ENCODE assay signal across 18 mouse cellular contexts in genomic region chr10:60263351-60263750, GRCm38 (mm10). TPM values are rescaled to one million over a fixed set of nuclear protein-coding genes. Genes with fewer than 3 reads are reported as not detected.
DNase-seq lines count a peak whose midpoint lies in the region; ATAC-seq and TF ChIP-seq lines count a peak whose summit lies in the region.
"Had no signal": no experiment of that assay in that cellular context is flagged by ENCODE, and none has a peak within 500 bp of the region (broad histone marks: within the 10 kb centered on the region; RNA-seq: fewer than 3 reads in every experiment).

No protein-coding gene starts in this region.

- H3K4me1 ChIP-seq in heart, embryonic 12.5 days (replicated peaks), result peaks cover 19% of the 10 kb centered on the region
- peaks cover 35% of the 10 kb centered on the region; the same call in 1 of the 2 replicates for H3K4me1 ChIP-seq in spleen, adult 2 months (ENCODE audit: control insufficient read depth, insufficient read depth, insufficient read length)
- peaks cover 9% of the 10 kb centered on the region; the same call in 1 of the 2 replicates for H3K4me1 ChIP-seq in embryonic facial prominence, embryonic 10.5 days

- TF ChIP-seq CTCF in spleen, adult 2 months (IDR thresholded peaks at IDR 0.05; ENCODE audit: extremely low read depth, insufficient read depth, insufficient read length, insufficient replicate concordance), result no peak

- no peak overlapping the region for H3K4me2 ChIP-seq in heart, embryonic 12.5 days
- H3K4me2 ChIP-seq: embryonic facial prominence, embryonic 13.5 days; kidney, embryonic 15.5 days; limb, embryonic 13.5 days; liver, embryonic 15.5 days had no signal

- intact Hi-C loops in heart, postnatal 25 days (cut with DNase I), result no loop called here

- peak; percentile 18; the same call in 1 of the 2 replicates for ATAC-seq in heart, embryonic 12.5 days (ENCODE audit: insufficient number of reproducible peaks, low FRiP score)
- ATAC-seq in activated CD4-positive, CD25-positive, alpha-beta regulatory T cell, adult 4 months, result no peak

- H3K36me3 ChIP-seq in heart, embryonic 12.5 days, result no peaks in the 10 kb centered on the region
- H3K36me3 ChIP-seq in spleen, adult 2 months (ENCODE audit: control insufficient read depth, insufficient read depth, low read length), result no peaks in the 10 kb centered on the region
- H3K36me3 ChIP-seq in embryonic facial prominence, embryonic 10.5 days (replicated peaks), result no peaks in the 10 kb centered on the region
- H3K36me3 ChIP-seq in splenic B cell, adult 2 months (ENCODE audit: control insufficient read depth, insufficient read depth, low read length, poor library complexity, severe bottlenecking), result no peaks in the 10 kb centered on the region
- H3K36me3 ChIP-seq: embryonic facial prominence, embryonic 13.5 days; kidney, embryonic 15.5 days; limb, embryonic 13.5 days; liver, embryonic 15.5 days had no signal

- WGBS in heart, embryonic 12.5 days, result 83% methylated on average over 7 of the region's 7 CpGs
- WGBS in spleen, adult 2 months, result 29% methylated on average over 7 of the region's 7 CpGs
- 86% methylated on average over 7 of the region's 7 CpGs for WGBS in embryonic facial prominence, embryonic 10.5 days

- H3K9ac ChIP-seq in heart, embryonic 12.5 days, result no peak overlapping the region
- H3K9ac ChIP-seq: embryonic facial prominence, embryonic 13.5 days; kidney, embryonic 15.5 days; limb, embryonic 13.5 days; liver, embryonic 15.5 days had no signal

- DNase-seq in heart, postnatal 25 days (ENCODE audit: low spot score), result no peak
- no peak for DNase-seq in spleen, adult 2 months (ENCODE audit: low read depth in 1 of 2, low spot score in 2 of 2)
- no peak for DNase-seq in spleen, postnatal 10 days (ENCODE audit: low spot score in 2 of 2)
- no peak for DNase-seq in embryonic facial prominence, embryonic 10.5 days (ENCODE audit: low spot score)
- DNase-seq in splenic B cell, adult 2 months (ENCODE audit: low read depth, low spot score), result peak; percentile 39
- DNase-seq in right cerebral cortex, postnatal 4 days, result no peak
- DNase-seq: adrenal gland, postnatal 25 days; cerebellum, adult 11-12 months; cerebellum, postnatal 36 days; heart, adult 2 months; spleen, adult 18-20 months had no signal

- no peaks in the 10 kb centered on the region for H3K27me3 ChIP-seq in heart, embryonic 12.5 days (replicated peaks)
- no peaks in the 10 kb centered on the region for H3K27me3 ChIP-seq in spleen, adult 2 months (ENCODE audit: control insufficient read depth, insufficient read depth, low read length)
- H3K27me3 ChIP-seq in embryonic facial prominence, embryonic 10.5 days (replicated peaks; ENCODE audit: low read depth, poor library complexity, severe bottlenecking), result no peaks in the 10 kb centered on the region
- H3K27me3 ChIP-seq in splenic B cell, adult 2 months (ENCODE audit: control insufficient read depth, insufficient read depth, low read length, poor library complexity, severe bottlenecking), result no peaks in the 10 kb centered on the region
- H3K27me3 ChIP-seq: embryonic facial prominence, embryonic 13.5 days; kidney, embryonic 15.5 days; limb, embryonic 13.5 days; liver, embryonic 15.5 days had no signal

- no peak overlapping the region for H3K27ac ChIP-seq in heart, embryonic 12.5 days (ENCODE audit: poor library complexity, severe bottlenecking)
- peak overlapping the region; percentile 30; the same call in 1 of the 2 replicates for H3K27ac ChIP-seq in spleen, adult 2 months (ENCODE audit: insufficient read depth, low read length)
- 0 out of 2 replicates have a peak overlapping the region, but pooled peaks have one; percentile 19 for H3K27ac ChIP-seq in embryonic facial prominence, embryonic 10.5 days (replicated peaks)
- H3K27ac ChIP-seq: embryonic facial prominence, embryonic 13.5 days; heart, adult 2 months; kidney, embryonic 15.5 days; limb, embryonic 13.5 days; liver, embryonic 15.5 days had no signal

- no peak for TF ChIP-seq POLR2A in spleen, adult 2 months (IDR thresholded peaks at IDR 0.05; ENCODE audit: low read depth, low read length)

- H3K9me3 ChIP-seq in heart, embryonic 12.5 days (replicated peaks), result no peaks in the 10 kb centered on the region
- no peaks in the 10 kb centered on the region for H3K9me3 ChIP-seq in embryonic facial prominence, embryonic 10.5 days
- H3K9me3 ChIP-seq: embryonic facial prominence, embryonic 13.5 days; kidney, embryonic 15.5 days; limb, embryonic 13.5 days; liver, embryonic 15.5 days had no signal

- H3K4me3 ChIP-seq in heart, embryonic 12.5 days, result no peak overlapping the region
- H3K4me3 ChIP-seq in spleen, adult 2 months (ENCODE audit: extremely low read depth, insufficient read depth, insufficient read length), result no peak overlapping the region
- no peak overlapping the region for H3K4me3 ChIP-seq in embryonic facial prominence, embryonic 10.5 days
- H3K4me3 ChIP-seq: embryonic facial prominence, embryonic 13.5 days; heart, adult 2 months; kidney, embryonic 15.5 days; limb, embryonic 13.5 days; liver, embryonic 15.5 days had no signal

RNA-seq across cellular contexts. Expression of gene Psap, which starts 14.1 kb away (rescaled TPM):
- polyA plus RNA-seq in heart, embryonic 12.5 days (2016; fragmentation: Nextera tagmentation; extraction: Ambion mirVana), result 95.6 and 100.0 TPM in 2 replicates
- total RNA-seq in heart, postnatal 25 days (2021), result 1,000 to 10,000 TPM in 1 of 2 experiments, 100 to 1,000 TPM in 1; 984 to 1,036 TPM
- polyA plus RNA-seq in spleen, adult 2 months (2012; rRNA removed), result 1,338 and 1,442 TPM in 2 replicates
- polyA plus RNA-seq in embryonic facial prominence, embryonic 10.5 days (2016; fragmentation: Nextera tagmentation; extraction: Ambion mirVana), result 47.1 and 49.0 TPM in 2 replicates
- polyA plus RNA-seq in activated CD4-positive, CD25-positive, alpha-beta regulatory T cell, adult 4 months (2017; shearing (Covaris generic)), result 100 to 1,000 TPM in 1 of 2 experiments, 10 to 100 TPM in 1; 95.5 to 199 TPM

RNA-seq across cellular contexts. Expression of gene Chst3, which starts 44.3 kb away (rescaled TPM):
- 0.69 and 0.72 TPM in 2 replicates for polyA plus RNA-seq in heart, embryonic 12.5 days (2016; fragmentation: Nextera tagmentation; extraction: Ambion mirVana)
- total RNA-seq in heart, postnatal 25 days (2021), result under 1 TPM; 0.84 to 0.99 TPM
- 89.3 and 105 TPM in 2 replicates for polyA plus RNA-seq in spleen, adult 2 months (2012; rRNA removed)
- polyA plus RNA-seq in embryonic facial prominence, embryonic 10.5 days (2016; fragmentation: Nextera tagmentation; extraction: Ambion mirVana), result 1.8 and 1.9 TPM in 2 replicates
- polyA plus RNA-seq in activated CD4-positive, CD25-positive, alpha-beta regulatory T cell, adult 4 months (2017; shearing (Covaris generic)), result under 1 TPM in 1 of 2 experiments, not detected in 1; 0.45 TPM
- total RNA-seq: MEL had no signal

Comparison
In these comparisons a context has a peak if more than half of its experiments do, and no peak if none do; other contexts are left out.
1. RNA of gene Chst3, which starts 44.3 kb away (polyA plus RNA-seq): 89.3 to 105 TPM in spleen, adult 2 months; 1.8 to 1.9 TPM in embryonic facial prominence, embryonic 10.5 days, 0.69 to 0.72 TPM in heart, embryonic 12.5 days and 0.45 TPM in activated CD4-positive, CD25-positive, alpha-beta regulatory T cell, adult 4 months; every median in the first group is over 10 times any median in the second.